Mouse (Mus musculus): ENCODE data around the gene Eea1.

- TF ChIP-seq CTCF (IDR thresholded peaks at IDR 0.05; ENCODE audit: borderline replicate concordance, control insufficient read depth, extremely low read depth, insufficient read depth, low read length, poor library complexity) (no peak), POLR2A (IDR thresholded peaks at IDR 0.05; ENCODE audit: control insufficient read depth, extremely low read depth, insufficient read depth, low read length, poor library complexity) (no peak)
These were observed 30.9 kb downstream of the Eea1 start for GRCm38 (mm10) chr10:95971341-95971740.
